Mouse (Mus musculus) CH12.LX (cell line): ENCODE data around the gene Rest. TPM values are rescaled to one million over a fixed set of nuclear protein-coding genes. Genes with fewer than 3 reads are reported as not detected.

ENCODE experiments used
- DNase-seq: peaks from one replicate; pipeline ENCODE4 v3.0.0-alpha.2; 2013; ENCODE audit errors: extremely low read depth
- H3K27ac ChIP-seq: 2 replicates; pipeline ENCODE4 v1.5.1; 2012; ENCODE audit warnings: low read depth, mild to moderate bottlenecking, control low read depth, moderate library complexity; ENCODE audit not compliant: insufficient read depth
- H3K27me3 ChIP-seq: replicated peaks from 2 replicates; pipeline ENCODE3; 2012; ENCODE audit warnings: inconsistent platforms
- H3K36me3 ChIP-seq, 2 experiments: replicated peaks in 1 of 2; 2 replicates each; pipeline versions ENCODE3 to v1.6.1; 2012; ENCODE audit warnings: inconsistent platforms in 1 of 2, low read length in 1 of 2, mild to moderate bottlenecking in 1 of 2, mixed read lengths in 1 of 2, moderate library complexity in 1 of 2; ENCODE audit not compliant: control insufficient read depth in 1 of 2, insufficient read depth in 1 of 2
- H3K4me1 ChIP-seq, 2 experiments: 2 replicates each; pipeline ENCODE4 v1.6.1; 2012; ENCODE audit warnings: inconsistent platforms in 1 of 2, moderate library complexity in 1 of 2; ENCODE audit not compliant: insufficient read depth in 2 of 2, control insufficient read depth in 1 of 2
- H3K4me2 ChIP-seq: 2 replicates; pipeline ENCODE4 v1.6.1; 2012; ENCODE audit warnings: low read depth, mild to moderate bottlenecking, control low read depth; ENCODE audit not compliant: poor library complexity, insufficient read depth, severe bottlenecking
- H3K4me3 ChIP-seq, 3 experiments: fragments of 150-350 bp in 1 of 3; sonication (generic) in 1 of 3; replicated peaks in 1 of 3; 2 replicates each; pipeline versions ENCODE3 to v1.5.1; 2011 to 2012; ENCODE audit warnings: low read depth in 2 of 3, low read length in 2 of 3, mild to moderate bottlenecking in 2 of 3, moderate library complexity in 2 of 3, control low read depth in 1 of 3, improper control_type of control experiment in 1 of 3, inconsistent platforms in 1 of 3, mixed read lengths in 1 of 3; ENCODE audit not compliant: poor library complexity in 1 of 3
- H3K79me2 ChIP-seq: replicated peaks from 2 replicates; pipeline ENCODE4 v1.6.1; 2012; ENCODE audit warnings: mild to moderate bottlenecking, moderate library complexity; ENCODE audit not compliant: control insufficient read depth, poor library complexity, insufficient read depth, severe bottlenecking; ENCODE audit errors: extremely low read depth
- H3K9ac ChIP-seq: 2 replicates; pipeline ENCODE4 v1.6.1; 2012; ENCODE audit warnings: low read depth, mild to moderate bottlenecking, control low read depth, moderate library complexity; ENCODE audit not compliant: insufficient read depth
- H3K9me3 ChIP-seq: replicated peaks from 2 replicates; pipeline ENCODE3; 2012; ENCODE audit warnings: low read length, inconsistent platforms, mixed read lengths
- BHLHE40 ChIP-seq: IDR thresholded peaks from 2 replicates; pipeline ENCODE4 v1.6.1; 2011; ENCODE audit warnings: mild to moderate bottlenecking, low read depth, low read length, improper control_type of control experiment
- CHD2 ChIP-seq: IDR thresholded peaks from 2 replicates; pipeline ENCODE4 v1.6.1; 2011; ENCODE audit warnings: low read length, improper control_type of control experiment
- CTCF ChIP-seq, 2 experiments: IDR thresholded peaks in 1 of 2; conservative IDR thresholded peaks in 1 of 2; 2 replicates each; pipeline ENCODE4 v1.5.1; 2011 to 2012; ENCODE audit warnings: low read depth in 2 of 2, low read length in 2 of 2, improper control_type of control experiment in 1 of 2, inconsistent platforms in 1 of 2, mild to moderate bottlenecking in 1 of 2, moderate library complexity in 1 of 2
- E2F4 ChIP-seq: IDR thresholded peaks from 2 replicates; pipeline ENCODE4 v1.6.1; 2011; ENCODE audit warnings: low read depth, low read length, improper control_type of control experiment; ENCODE audit not compliant: insufficient replicate concordance
- EP300 ChIP-seq: IDR thresholded peaks from 2 replicates; pipeline ENCODE4 v1.6.1; 2011; ENCODE audit warnings: low read length, improper control_type of control experiment
- ETS1 ChIP-seq: conservative IDR thresholded peaks from 2 replicates; pipeline ENCODE4 v1.6.1; 2012; ENCODE audit warnings: low read depth, mild to moderate bottlenecking, inconsistent platforms, low read length, improper control_type of control experiment, moderate library complexity
- IRF4 ChIP-seq: IDR thresholded peaks from 2 replicates; pipeline ENCODE4 v1.6.1; 2014; ENCODE audit warnings: low read depth, mild to moderate bottlenecking, inconsistent platforms, low read length, improper control_type of control experiment
- JUN ChIP-seq: IDR thresholded peaks from 2 replicates; pipeline ENCODE4 v1.6.1; 2011; ENCODE audit warnings: low read depth, mild to moderate bottlenecking, low read length, improper control_type of control experiment, moderate library complexity; ENCODE audit not compliant: insufficient read depth
- KAT2A ChIP-seq: IDR thresholded peaks from 2 replicates; pipeline ENCODE4 v1.6.1; 2012; ENCODE audit warnings: low read length, improper control_type of control experiment, inconsistent platforms; ENCODE audit not compliant: insufficient replicate concordance
- MAZ ChIP-seq: IDR thresholded peaks from 2 replicates; pipeline ENCODE4 v1.6.1; 2012; ENCODE audit warnings: low read depth, mild to moderate bottlenecking, inconsistent platforms, low read length, improper control_type of control experiment, moderate library complexity
- MEF2A ChIP-seq: IDR thresholded peaks from 2 replicates; pipeline ENCODE4 v1.6.1; 2014; ENCODE audit warnings: low read depth, mild to moderate bottlenecking, inconsistent platforms, low read length, improper control_type of control experiment, borderline replicate concordance
- MXI1 ChIP-seq: IDR thresholded peaks from 2 replicates; pipeline ENCODE4 v1.6.1; 2011; ENCODE audit warnings: mild to moderate bottlenecking, low read depth, low read length, improper control_type of control experiment
- NELFE ChIP-seq: IDR thresholded peaks from 2 replicates; pipeline ENCODE4 v1.6.1; 2011; ENCODE audit warnings: low read depth, low read length, improper control_type of control experiment
- POLR2A ChIP-seq: IDR thresholded peaks from 2 replicates; pipeline ENCODE4 v1.6.1; 2011; ENCODE audit warnings: low read depth, mild to moderate bottlenecking, improper control_type of control experiment, low read length
- POLR2AphosphoS2 ChIP-seq: IDR thresholded peaks from 2 replicates; pipeline ENCODE4 v1.6.1; 2011; ENCODE audit warnings: low read depth, low read length, improper control_type of control experiment
- RAD21 ChIP-seq: IDR thresholded peaks from 2 replicates; pipeline ENCODE4 v1.6.1; 2011; ENCODE audit warnings: low read depth, mild to moderate bottlenecking, low read length, improper control_type of control experiment, moderate library complexity
- RCOR1 ChIP-seq: conservative IDR thresholded peaks from 2 replicates; pipeline ENCODE4 v1.6.1; 2012; ENCODE audit warnings: low read depth, mild to moderate bottlenecking, inconsistent platforms, low read length, improper control_type of control experiment
- SIN3A ChIP-seq: IDR thresholded peaks from 2 replicates; pipeline ENCODE4 v1.6.1; 2012; ENCODE audit warnings: low read length, improper control_type of control experiment, inconsistent platforms
- TBP ChIP-seq: conservative IDR thresholded peaks from 2 replicates; pipeline ENCODE4 v1.6.1; 2011; ENCODE audit warnings: low read depth, low read length, improper control_type of control experiment
- TCF12 ChIP-seq: IDR thresholded peaks from 2 replicates; pipeline ENCODE4 v1.6.1; 2014; ENCODE audit warnings: low read depth, mild to moderate bottlenecking, inconsistent platforms, low read length, improper control_type of control experiment
- USF2 ChIP-seq: conservative IDR thresholded peaks from 2 replicates; pipeline ENCODE4 v1.6.1; 2011; ENCODE audit warnings: low read depth, low read length, improper control_type of control experiment
- ZMIZ1 ChIP-seq: IDR thresholded peaks from 2 replicates; pipeline ENCODE4 v1.6.1; 2012; ENCODE audit warnings: low read depth, mild to moderate bottlenecking, inconsistent platforms, low read length, improper control_type of control experiment
- dilution Hi-C: fragments of 300-500 bp; cut with MboI; formaldehyde crosslinking; loops from 2 replicates; pipeline ENCODE4 v1.14.3; 2020; ENCODE audit warnings: low sequenced_read_pairs; ENCODE audit not compliant: extremely low pct_unique_long_range_greater_than_20kb, extremely low pct_ligation_motif_present
- in situ Hi-C: fragments of 300-500 bp; cut with MboI; formaldehyde crosslinking; loops from 3 replicates; pipeline ENCODE4 v1.14.3; 2019; ENCODE audit warnings: low sequenced_read_pairs, low pct_ligation_motif_present, low pct_unique_long_range_greater_than_20kb, mixed read lengths
- polyA plus RNA-seq: library from polyadenylated mRNA; unstranded; fragments of >175 nt; gene quantifications from 2 replicates; pipeline ENCODE4 v1.2.1, GENCODE M21; 2012; ENCODE audit warnings: low read depth; ENCODE audit not compliant: insufficient read length
- total RNA-seq, 2 experiments: library from RNA; depleted of rRNA; stranded (reverse); fragments of 300-350 nt in 1 of 2; fragments of >200 nt in 1 of 2; gene quantifications; 2 replicates each; pipeline ENCODE4 v1.2.3; 2012 to 2014

The Rest gene
- total and polyA plus RNA-seq, 3 experiments: 7.8 to 16.8 (median 15.9) TPM

- Histone ChIP-seq H3K36me3 (peaks cover 57 to 70% of the 10 kb centered on the region in 2 experiments), H3K79me2 (no peaks in the 10 kb centered on the region), H3K4me2 (no peak overlapping the region), H3K4me1 (peaks cover 19 to 72% of the 10 kb centered on the region in 2 experiments), H3K4me3 (no peak overlapping the region), H3K9me3 (no peaks in the 10 kb centered on the region), H3K27ac (peak overlapping the region; percentile 42), H3K27me3 (no peaks in the 10 kb centered on the region), H3K9ac (no peak overlapping the region)
- in situ Hi-C loops: no loop called here
- TF ChIP-seq E2F4 (no peak), RAD21 (no peak), ZMIZ1 (no peak), POLR2A (no peak), TBP (no peak), IRF4 (peak; percentile 37; the same call in 1 of the 2 replicates), RCOR1 (no peak), SIN3A (no peak), MXI1 (no peak), EP300 (peak; percentile 73), BHLHE40 (no peak), JUN (no peak), KAT2A (no peak), ETS1 (peak; percentile 27; the same call in 1 of the 2 replicates)
- DNase-seq: peak; percentile 74
- dilution Hi-C loops: no loop called here
These were observed 27.7 kb downstream of the Rest start for GRCm38 (mm10) chr5:77292803-77293522.

- H3K79me2 ChIP-seq: peaks cover 1% of the 10 kb centered on the region; the same call in 1 of the 2 replicates
- peaks cover 44 to 79% of the 10 kb centered on the region in 2 experiments for H3K36me3 ChIP-seq
- TF ChIP-seq CHD2: no peak
- TF ChIP-seq USF2: no peak
- no peak for TF ChIP-seq NELFE
- TF ChIP-seq TBP: no peak
- no peak for TF ChIP-seq BHLHE40
- TF ChIP-seq MEF2A: no peak
- no peak for TF ChIP-seq JUN
- no peak for TF ChIP-seq POLR2AphosphoS2
- TF ChIP-seq CTCF (conservative IDR thresholded peaks at IDR 0.05 in 1 of 2, IDR thresholded peaks at IDR 0.05 in 1 of 2; ENCODE audit: low read depth in 2 of 2, low read length in 2 of 2): no peak
- TF ChIP-seq ZMIZ1: no peak
- no peak for TF ChIP-seq RAD21
- no peak for TF ChIP-seq TCF12
- no peak for TF ChIP-seq MAZ
- TF ChIP-seq RCOR1: no peak
- H3K9me3 ChIP-seq: no peaks in the 10 kb centered on the region
- H3K4me2 ChIP-seq: no peak overlapping the region
- dilution Hi-C loops (no loop called here), in situ Hi-C loops (no loop called here)
- no peaks in the 10 kb centered on the region for H3K27me3 ChIP-seq
- DNase-seq: no peak
- no peak overlapping the region for H3K4me3 ChIP-seq
- peaks cover 0 to 40% of the 10 kb centered on the region in 2 experiments; a peak in 3 of 4 replicates for H3K4me1 ChIP-seq
- H3K9ac ChIP-seq: no peak overlapping the region
- H3K27ac ChIP-seq: no peak overlapping the region
These were observed 34.2 kb downstream of the Rest start for GRCm38 (mm10) chr5:77299486-77299885.
